Mouse (Mus musculus) liver, postnatal 0 days (tissue): ENCODE results near the gene Sh3bp1.

ENCODE experiments used
- CTCF ChIP-seq: sonication (generic); IDR thresholded peaks from 2 replicates; pipeline ENCODE4 v1.5.1; 2016; ENCODE audit warnings: antibody characterized with exemption, low read depth
- EP300 ChIP-seq: IDR thresholded peaks from 2 replicates; pipeline ENCODE4 v1.6.1; 2016; ENCODE audit warnings: antibody characterized with exemption, low read depth, mild to moderate bottlenecking

- TF ChIP-seq CTCF (no peak), EP300 (no peak)
These were observed 39.9 kb upstream of the Sh3bp1 start for GRCm38 (mm10) chr15:78859714-78860113.
